Mouse (Mus musculus) urinary bladder, postnatal 0 days (tissue): ENCODE data around the gene Tktl2. TPM values are rescaled to one million over a fixed set of nuclear protein-coding genes. Genes with fewer than 3 reads are reported as not detected.

ENCODE experiments used
- polyA plus RNA-seq: library from polyadenylated mRNA; unstranded; fragments of >200 nt; fragmentation: Nextera tagmentation; extraction: Ambion mirVana; gene quantifications from 2 replicates; pipeline ENCODE4 v1.2.1, GENCODE M21; 2015

The Tktl2 gene
- polyA plus RNA-seq, result not detected in 2 replicates

GRCm38 (mm10) chr8:66511537-66511936, at the start of gene Tktl2:
Gene Tktl2 (plus strand): TSS chr8:66511756.

GRCm38 (mm10) chr8:66486084-66486763, 25.3 kb upstream of the Tktl2 start, which contains the start of gene Tma16:
Gene Tma16 (minus strand): TSS chr8:66486530.

Other genes starting within 250 kb of the Tktl2 start
- gene Tma16, start 25.2 kb upstream of the Tktl2 start, polyA plus RNA-seq, result 7.1 and 7.9 TPM in 2 replicates
- not detected in 2 replicates for gene Npy5r, start 176.4 kb downstream of the Tktl2 start, polyA plus RNA-seq
- 5.6 and 7.6 TPM in 2 replicates for gene Npy1r, start 185.4 kb downstream of the Tktl2 start, polyA plus RNA-seq